Mouse (Mus musculus) spleen, postnatal 4 days (tissue): ENCODE data around the gene Lcmt2.
"Not testable (repeated sequence)": the region's sequence is repeated elsewhere in the genome, so short reads cannot be mapped to it uniquely, and the experiment has no call there.

Experiments
- DNase-seq, 2 experiments: peaks; one replicate each; pipeline ENCODE4 v3.0.0; 2022; ENCODE audit warnings: low spot score in 2 of 2

The Lcmt2 gene

GRCm38 (mm10) chr2:121140018-121140882 is at the start of gene Lcmt2, which contains the start of gene Adal:
Gene Lcmt2 (minus strand): TSS chr2:121140653.
Gene Adal (plus strand): TSS chr2:121140428.
- peak; percentile 83 to 93 for DNase-seq

- peak in 1 of 2 experiments; percentile 43 for DNase-seq
Observed at GRCm38 (mm10) chr2:121188530-121188929, 48.1 kb upstream of the Lcmt2 start.

GRCm38 (mm10) chr2:121184142-121184541 is 43.7 kb upstream of the Lcmt2 start:
- no peak for DNase-seq

- DNase-seq = peak in 1 of 2 experiments; percentile 56
Observed at GRCm38 (mm10) chr2:121183431-121183830, 43.0 kb upstream of the Lcmt2 start.

GRCm38 (mm10) chr2:121178828-121179479 is 38.5 kb upstream of the Lcmt2 start:
- no peak for DNase-seq

GRCm38 (mm10) chr2:121170980-121171742 is 30.7 kb upstream of the Lcmt2 start, which contains the start of gene Zscan29:
Gene Zscan29 (minus strand): TSS chr2:121171125.
- DNase-seq = peak; percentile 92 to 97

- peak in 1 of 2 experiments; percentile 45 for DNase-seq
Observed at GRCm38 (mm10) chr2:121170481-121170971, 30.1 kb upstream of the Lcmt2 start, which contains the start of gene Tubgcp4. Gene Tubgcp4 (plus strand): TSS chr2:121170654.

- peak; percentile 31 to 71 for DNase-seq
Observed at GRCm38 (mm10) chr2:121169902-121170301, 29.4 kb upstream of the Lcmt2 start.

- peak in 1 of 2 experiments; percentile 55 for DNase-seq
Observed at GRCm38 (mm10) chr2:121169173-121169572, 28.7 kb upstream of the Lcmt2 start.

- DNase-seq = no peak
Observed at GRCm38 (mm10) chr2:121153100-121153499, 12.6 kb upstream of the Lcmt2 start.

GRCm38 (mm10) chr2:121149679-121150078 is 9.2 kb upstream of the Lcmt2 start:
- no peak for DNase-seq

GRCm38 (mm10) chr2:121142415-121142814 is 2.0 kb upstream of the Lcmt2 start:
- no peak for DNase-seq

- DNase-seq = no peak
Observed at GRCm38 (mm10) chr2:121141216-121142035, 973 bp upstream of the Lcmt2 start.

- peak; percentile 21 to 61 for DNase-seq
Observed at GRCm38 (mm10) chr2:121139266-121140017, 1.0 kb downstream of the Lcmt2 start.

GRCm38 (mm10) chr2:121137371-121137770 is 3.1 kb downstream of the Lcmt2 start:
- no peak for DNase-seq

- DNase-seq = no peak
Observed at GRCm38 (mm10) chr2:121132822-121133221, 7.6 kb downstream of the Lcmt2 start.

- no peak for DNase-seq
Observed at GRCm38 (mm10) chr2:121128865-121129620, 11.4 kb downstream of the Lcmt2 start.

GRCm38 (mm10) chr2:121127536-121127935 is 12.9 kb downstream of the Lcmt2 start:
- no peak for DNase-seq

GRCm38 (mm10) chr2:121126302-121126701 is 14.2 kb downstream of the Lcmt2 start:
- not testable (repeated sequence) for DNase-seq
